Mouse (Mus musculus) frontal cortex, postnatal 36 days (tissue): Measurements from ENCODE around the gene Mrnip.
A peak's percentile ranks its signal among the peaks of the same experiment; 100 is the strongest.

ENCODE experiments used
- DNase-seq, 2 experiments: peaks; one replicate each; pipeline ENCODE4 v3.0.0; 2022; ENCODE audit warnings: low spot score in 2 of 2

The Mrnip gene

DNA sequence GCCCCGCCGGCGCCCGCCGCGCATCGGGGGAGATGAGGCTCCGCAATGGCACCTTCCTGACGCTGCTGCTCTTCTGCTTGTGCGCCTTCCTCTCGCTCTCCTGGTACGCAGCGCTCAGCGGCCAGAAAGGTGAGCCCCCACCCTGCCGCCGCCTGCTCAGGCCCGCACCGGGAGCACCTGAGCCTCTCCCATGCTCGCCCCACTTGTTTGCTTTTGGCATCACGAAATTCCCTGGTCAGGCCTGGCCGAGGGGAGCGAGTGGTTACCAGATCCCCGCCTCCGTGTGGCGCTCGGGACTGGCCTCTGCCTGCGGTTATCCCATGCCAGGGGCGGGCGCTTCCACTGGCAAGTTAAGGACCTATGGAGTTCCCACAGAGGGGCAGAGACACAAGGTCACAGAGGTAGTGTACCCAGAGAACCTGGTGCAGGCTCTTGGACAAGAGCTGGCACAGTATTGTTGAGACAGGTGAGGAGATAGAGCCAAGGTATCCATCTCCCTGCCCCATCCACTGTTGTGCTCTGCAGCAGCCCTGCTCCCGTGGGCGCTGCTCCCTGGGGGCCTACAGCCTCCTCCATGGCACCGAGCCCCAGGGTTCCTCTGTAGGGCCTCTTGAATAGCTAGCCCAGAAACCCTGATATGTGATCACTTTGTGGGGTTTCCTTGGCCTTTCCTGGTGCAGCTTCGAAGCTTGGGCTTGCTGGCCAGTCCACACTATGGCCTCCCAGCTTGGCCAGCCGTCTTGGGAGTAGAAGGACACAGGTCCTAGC is 51.6 kb downstream of the Mrnip start:
- DNase-seq: no peak

DNA sequence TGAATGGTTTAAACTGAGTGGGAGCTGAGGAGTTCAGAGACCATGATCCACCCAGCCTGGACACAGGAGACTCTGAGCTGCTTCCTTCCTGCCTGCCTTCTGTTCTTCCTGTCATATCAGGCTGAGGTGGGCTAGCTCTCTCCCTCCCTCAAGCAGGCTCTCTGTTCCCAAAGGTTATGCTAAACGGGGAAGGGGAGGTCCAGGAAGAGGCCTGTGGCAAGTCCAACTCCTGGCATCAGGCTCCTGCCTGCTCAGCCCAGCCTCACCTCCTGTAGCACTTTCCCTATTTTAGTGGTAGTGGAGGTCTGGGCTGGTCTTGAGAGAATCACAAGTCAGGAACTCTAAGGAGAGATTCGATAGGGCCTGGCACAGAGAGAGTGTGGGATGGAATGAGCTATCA is 52.2 kb downstream of the Mrnip start:
- DNase-seq: no peak

DNA sequence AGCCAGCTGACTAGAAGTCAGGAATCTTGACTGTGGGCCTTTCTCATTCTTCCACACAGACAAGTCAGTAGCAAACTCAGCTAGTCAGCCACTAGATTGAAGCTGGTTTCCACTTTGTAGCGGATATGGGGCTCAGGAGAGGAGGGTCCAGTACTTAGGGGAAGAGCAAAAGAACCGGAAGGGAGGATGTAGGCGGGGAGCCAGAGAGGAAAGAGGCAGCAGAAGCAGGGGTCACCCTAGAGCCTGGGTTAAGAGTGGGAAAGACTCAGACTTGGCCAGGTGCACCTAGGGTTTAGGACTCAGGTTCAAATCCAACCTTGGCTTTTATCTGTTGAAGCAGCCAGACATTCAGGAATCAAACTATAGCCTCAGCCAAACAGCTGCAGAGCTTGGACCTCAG is 53.0 kb downstream of the Mrnip start:
- DNase-seq: no peak

DNA sequence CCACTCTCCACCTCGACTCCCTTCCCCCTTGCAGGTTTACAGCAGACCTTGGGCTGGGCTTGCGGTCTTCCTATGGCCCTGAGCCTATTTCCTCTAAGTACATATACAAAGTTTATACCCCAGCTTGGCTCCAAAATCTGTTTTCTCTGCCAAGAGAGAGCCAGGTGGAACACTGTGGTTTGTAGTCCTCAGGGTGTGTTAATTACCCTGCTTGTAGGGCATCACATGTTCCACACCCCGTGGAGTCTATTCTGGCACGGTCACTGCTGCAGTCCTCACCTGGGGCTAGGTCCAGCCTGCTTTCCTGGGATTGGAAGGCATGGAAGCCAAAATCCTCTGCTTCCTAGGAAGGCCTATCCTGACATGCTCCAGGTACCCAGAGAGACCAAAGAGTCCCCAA is 53.5 kb downstream of the Mrnip start:
- DNase-seq: no peak

DNA sequence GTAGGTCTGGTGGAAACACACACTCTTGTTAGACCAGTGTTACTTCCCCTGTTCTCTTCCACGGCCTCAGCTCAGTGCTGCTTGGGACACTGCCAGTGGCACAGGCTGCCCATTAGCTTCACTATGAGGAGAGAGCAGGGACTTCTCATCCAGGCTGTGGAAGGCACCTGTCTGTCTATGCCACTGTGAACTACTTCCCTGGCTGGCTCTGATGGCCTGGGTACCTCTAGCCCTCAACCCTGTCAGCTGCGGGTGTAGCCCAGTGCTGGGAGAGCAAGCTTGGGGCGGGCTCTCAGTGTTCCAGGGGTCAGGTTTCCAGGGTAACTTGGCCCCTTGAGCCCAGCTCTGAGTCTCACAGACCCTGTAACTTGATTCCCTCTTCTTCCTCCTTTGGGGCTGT is 54.5 kb downstream of the Mrnip start:
- DNase-seq: no peak

DNA sequence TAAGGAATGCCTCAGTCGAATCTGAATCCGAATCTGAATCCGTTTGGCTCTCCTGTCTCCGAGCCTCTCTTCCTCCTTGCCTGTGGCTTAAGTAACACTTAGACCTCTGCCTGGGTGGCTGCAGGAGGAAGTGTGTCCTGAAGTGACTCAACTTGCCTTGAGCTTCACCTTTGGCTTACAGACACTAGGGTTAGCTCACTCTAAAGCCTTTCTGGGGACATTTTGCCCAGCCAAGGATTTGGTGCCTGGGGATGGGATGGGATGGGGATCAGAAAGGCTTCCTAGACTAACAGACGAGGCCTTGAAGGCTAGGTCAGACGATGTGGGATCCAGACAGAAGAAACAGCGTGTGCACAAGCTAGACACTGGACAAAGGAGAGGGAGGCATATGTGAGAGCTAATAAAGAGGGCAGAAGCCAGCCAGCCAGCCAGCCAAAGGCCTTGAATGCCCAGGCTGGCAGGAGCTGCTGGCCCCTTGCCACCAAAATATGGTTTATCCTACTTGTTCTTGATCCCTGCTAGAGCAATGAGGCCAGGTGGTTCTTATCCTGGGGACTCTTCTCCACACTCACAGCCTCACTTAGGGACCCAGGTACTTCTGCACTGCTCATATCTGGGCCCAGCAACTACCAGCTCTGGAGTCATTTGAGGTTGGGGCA is 55.1 kb downstream of the Mrnip start:
- DNase-seq: no peak

DNA sequence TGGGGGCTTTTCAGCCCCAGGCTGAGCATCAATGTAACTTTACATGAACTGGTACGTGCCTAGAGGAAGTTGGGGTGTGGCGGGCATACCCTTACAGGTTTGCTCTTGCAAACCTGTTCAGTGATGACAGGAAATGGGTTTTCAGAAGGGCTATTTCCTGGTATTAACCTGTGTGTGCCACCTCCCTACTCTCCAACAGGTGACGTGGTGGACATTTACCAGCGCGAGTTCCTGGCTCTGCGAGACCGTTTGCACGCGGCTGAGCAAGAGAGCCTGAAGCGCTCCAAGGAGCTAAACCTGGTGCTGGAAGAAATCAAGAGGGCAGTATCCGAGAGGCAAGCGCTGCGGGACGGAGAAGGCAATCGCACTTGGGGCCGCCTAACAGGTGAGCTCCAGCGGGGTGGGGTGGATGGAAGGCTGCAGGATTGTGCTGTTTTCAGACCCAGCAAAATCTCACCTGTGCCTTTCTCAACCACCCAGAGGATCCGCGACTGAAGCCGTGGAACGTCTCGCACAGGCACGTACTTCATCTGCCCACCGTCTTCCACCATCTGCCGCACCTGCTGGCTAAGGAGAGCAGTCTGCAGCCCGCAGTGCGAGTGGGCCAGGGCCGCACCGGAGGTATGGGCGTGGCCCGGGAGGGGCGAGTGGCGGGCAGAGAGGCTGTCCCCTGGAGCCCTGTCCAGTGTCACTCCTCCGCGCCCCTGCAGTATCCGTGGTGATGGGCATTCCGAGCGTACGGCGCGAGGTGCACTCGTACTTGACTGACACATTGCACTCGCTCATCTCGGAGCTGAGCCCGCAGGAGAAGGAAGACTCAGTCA is 56.4 kb downstream of the Mrnip start:
- DNase-seq: no peak

DNA sequence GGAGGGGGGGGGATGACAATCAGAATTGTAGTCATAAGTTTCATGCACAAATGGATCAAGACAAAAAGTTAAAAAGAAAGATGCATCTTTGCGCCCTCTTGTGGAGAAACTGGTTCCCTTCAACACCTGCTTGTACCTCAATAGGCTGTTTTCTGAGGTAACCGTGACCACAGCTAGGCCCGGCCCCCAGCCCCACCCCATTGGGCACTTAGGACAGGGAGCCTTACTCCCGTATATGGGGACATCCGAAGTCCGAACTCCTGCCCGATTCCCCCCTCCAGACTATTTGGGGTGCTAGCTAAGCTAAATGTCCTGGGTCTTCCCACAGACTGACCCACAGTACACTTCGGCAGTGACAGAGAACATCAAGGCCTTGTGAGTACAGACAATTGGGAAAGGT is 57.2 kb downstream of the Mrnip start:
- peak in 1 of 2 experiments; percentile 81 for DNase-seq

DNA sequence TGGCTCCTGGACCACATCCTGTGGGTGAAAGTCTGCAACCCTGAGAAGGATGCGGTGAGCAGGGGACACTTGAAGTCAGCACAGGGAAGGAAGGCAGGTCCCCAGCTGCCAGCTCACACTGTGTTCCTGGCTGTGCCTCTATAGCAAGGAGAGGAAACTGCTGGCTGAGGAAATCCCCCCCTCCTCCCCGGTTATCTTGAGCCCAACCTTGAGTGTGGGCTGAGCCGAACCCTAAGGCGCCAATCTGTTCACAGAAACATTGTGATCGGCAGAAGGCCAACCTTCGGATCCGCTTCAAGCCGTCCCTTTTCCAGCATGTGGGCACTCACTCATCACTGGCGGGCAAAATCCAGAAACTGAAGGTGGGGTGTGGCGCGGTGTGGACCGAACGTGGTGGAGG is 58.8 kb downstream of the Mrnip start:
- no peak for DNase-seq

DNA sequence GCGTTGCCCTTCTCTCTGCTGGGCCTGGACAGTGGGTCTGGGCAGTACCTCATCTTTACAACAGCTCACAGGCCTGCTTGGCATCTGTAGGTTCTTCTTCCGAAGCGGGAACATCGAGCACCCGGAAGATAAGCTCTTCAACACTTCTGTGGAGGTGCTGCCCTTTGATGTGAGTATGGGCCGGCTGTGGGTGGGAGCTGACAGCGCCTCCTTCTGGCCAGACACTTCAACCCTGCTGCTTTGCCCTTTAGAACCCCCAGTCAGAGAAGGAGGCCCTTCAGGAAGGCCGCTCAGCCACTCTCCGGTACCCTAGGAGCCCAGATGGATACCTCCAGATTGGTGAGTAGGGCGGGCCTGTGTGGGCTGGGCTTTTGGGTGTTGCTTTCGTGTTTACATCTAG is 59.7 kb downstream of the Mrnip start:
- DNase-seq: no peak

DNA sequence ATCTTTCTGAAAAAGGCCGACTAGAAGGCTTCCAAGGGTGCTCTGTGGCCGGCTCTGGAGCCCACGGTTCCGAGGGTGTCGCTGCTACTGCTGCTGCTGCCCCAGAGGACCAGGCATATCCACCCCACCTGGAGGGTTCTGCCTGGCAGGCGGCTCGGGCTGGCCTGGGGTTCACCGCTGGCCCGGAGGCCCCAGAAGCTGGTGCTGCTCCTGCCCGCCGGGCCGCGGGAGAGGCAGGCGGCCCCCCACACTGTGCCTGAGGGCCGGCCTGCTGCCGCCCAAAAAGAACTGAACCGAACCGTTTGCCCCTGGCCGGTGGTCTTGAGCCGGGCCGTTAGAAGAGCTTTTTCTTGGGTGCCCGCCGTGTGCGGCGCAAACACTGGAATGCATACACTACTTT is 60.4 kb downstream of the Mrnip start:
- no peak for DNase-seq

DNA sequence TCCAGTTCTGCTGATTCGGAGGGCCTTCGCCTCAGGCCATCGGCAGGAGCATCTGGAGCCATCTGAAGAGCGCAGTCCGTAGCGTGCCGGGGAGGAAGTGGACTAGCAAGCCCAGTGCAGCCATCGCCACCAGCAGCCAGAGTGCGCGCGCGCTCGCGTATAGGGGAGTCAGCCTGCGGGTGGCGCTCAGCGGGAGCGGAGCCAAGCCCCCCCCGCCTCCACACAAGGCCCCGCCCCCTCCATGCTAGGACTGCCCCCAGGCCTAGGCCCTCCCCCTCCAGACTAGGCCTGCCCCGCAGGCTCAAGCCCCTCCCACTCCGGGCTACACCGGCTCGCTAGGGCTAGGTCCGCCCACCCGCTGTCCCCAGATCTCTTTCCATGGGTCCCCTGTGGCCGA is 62.3 kb downstream of the Mrnip start:
- DNase-seq: peak; percentile 63 to 75

DNA sequence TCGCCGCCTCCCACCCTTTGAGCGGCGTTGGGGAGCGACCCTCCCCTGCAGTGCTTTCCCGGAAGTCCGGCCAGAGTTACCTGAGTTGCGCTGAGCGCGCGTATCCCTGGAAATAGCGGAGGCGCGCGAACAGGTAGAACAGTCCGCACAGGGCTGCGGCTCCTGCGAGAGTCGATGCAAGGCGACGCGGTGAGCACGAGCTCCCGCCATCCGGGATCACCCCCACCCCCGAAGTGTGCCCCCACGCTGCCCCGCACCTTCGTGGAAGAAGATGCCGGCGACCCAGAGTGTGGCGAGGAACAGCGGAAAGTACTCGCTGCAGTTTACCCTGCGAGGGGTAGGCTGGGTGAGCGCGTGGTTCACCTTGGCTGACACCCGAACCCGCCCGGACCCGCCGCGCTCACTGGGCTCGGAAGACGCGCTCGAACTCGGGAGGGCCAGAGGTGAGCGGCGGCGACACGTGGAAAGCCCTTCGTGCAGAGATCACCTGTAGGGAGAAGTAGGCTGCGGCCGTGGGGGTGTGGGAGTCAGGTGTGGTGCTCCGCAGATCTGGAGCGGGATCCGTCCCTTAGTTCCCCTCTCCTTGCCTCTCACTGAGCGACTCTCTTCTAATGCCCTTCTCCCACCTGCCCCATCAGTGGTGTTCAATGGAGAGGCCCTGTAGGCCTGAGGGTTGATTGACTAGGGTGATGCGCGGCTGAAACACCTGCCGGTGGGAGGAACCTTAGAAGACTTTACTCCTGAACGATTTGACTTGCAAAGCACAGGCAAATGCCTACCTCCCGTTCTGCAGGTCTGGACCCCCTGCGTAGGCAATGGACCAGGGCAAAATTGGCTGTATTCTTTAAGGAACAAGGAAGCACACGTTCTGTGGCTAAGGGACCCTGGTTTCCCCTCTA is 62.9 kb downstream of the Mrnip start:
- no peak for DNase-seq

DNA sequence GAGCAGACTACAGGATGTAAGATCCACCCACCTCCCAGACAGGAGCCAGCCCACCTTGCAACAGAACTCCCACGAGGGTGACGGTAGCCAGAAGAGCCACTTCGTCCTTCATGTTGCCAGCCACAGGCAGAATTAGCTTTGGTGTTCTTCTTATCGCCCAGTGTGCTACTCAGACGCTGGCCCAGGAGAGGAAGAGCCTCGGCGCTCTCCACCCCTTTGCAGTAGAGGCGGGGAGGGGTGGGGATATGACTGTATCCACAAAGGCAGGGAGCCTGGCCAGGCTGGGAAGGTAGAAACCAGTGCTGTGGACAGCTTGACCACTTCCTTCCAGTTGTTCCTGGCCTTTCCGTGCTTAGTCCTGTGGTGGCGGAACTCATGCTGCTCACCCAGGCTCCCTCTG is 64.1 kb downstream of the Mrnip start, which contains the start of gene Ltc4s:
TSS of gene Ltc4s (minus strand) at position 293 of the 400 bp plus-strand sequence.
- DNase-seq: no peak

DNA sequence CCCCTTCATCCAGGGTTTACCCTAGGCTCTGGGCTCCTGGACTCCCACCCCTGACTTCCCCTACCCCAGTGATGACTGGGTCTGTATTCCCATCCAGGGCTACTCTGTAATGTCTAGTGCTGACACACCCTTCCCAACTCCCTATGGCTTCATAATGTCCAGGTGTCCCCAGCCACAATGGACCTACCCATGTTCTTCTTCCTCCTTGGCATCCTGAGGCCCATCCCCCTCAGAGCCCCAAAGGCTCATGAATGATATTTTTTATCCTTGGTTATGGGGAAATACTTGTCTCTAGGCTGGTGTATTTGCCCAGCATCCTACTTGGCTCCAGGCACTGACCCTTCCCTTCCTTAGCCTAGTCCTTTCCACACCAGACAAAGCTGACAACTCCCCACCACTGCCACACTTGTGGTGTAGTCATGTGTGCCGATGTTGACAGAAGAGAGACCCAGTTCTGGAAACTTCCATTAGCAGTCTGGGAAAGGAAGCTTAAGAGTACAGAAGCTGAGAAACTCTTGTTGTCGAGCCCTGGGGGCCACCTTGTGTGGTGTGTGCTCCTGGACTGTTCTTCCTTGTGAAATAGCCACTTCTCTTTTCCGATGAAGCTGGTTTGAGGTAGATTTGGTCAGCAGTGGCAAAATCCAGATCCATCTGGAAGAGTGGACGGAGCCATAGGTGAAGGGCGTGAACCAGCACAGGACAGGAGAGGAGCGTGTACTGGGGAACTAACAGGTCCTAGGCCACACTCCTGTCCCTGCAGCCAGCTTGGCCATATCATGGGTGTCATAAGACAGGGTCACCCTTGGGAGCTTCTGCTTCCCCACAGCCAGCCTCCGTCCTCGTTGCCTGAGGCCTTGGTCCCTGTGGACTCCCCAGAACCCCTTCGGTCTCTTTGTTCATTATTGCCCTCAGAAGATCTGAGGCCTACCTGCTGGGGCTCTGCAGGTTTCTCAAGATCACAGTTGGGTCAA is 64.9 kb downstream of the Mrnip start:
- no peak for DNase-seq

DNA sequence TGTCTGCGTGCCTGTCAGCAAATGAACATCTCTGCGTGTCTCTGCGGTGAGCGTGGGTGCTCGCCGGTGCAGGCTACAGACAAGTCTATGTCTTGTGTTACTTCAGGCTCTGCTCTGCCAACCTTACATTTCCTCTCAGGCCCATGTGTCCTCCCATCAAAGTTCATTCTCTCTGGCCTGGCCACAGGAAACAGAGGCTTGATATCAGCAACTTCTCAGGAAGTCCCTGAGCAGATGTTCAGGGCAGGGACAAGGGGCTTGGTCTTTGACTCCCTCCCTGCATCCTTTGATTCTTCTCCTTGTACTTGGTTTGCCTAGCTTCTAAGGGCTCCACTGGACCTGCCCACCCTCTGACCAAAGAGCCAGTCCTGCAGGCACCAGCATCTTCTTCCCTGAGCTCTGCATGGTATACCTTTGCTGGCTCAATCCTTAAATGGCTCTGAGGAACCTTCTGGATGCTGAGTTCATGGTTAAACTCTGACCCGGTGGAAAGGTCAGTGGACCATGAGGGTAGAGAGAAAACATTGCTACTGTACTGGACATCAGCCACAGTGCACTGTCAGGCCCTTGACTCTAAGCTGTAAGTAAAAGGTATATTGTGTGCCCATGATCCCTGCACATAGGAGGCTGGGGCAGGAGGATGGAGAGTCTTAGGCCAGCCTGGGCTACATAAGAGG is 66.1 kb downstream of the Mrnip start:
- no peak for DNase-seq

DNA sequence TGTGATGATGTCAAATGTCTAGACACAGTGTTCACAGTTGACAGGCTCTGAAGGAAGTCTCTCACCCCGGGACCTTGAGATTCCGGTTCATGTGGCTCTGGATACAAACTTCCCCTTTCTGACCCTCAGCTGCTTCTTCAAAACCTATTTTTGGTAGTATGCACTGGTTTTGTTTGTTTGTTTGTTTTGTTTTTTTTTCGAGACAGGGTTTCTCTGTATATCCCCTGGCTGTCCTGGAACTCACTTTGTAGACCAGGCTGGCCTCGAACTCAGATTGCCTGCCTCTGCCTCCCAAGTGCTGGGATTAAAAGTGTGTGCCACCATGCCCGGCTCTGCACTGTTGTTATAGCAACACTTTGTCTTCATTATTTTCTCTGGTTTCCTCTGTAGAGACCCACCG is 69.7 kb downstream of the Mrnip start:
- DNase-seq: no peak

DNA sequence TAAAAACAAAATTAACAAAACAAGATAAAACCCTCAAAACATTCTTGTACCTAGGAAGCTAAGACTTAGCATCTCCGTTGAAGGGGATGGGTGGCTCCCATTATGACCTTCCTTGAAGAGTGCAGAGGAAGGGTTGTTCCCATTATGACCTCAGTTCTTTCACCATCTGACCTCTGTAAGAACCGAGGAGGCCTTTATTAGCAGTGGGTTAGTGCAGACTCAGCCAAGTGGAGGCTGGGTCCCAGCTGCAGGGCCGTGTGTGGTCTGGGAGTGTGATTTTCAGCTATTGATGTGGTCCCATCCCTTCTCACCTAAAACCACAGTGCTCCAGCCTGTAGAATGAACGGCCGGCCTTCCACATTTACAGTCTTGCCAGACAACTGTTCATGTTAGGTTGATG is 71.0 kb downstream of the Mrnip start:
- DNase-seq: no peak

DNA sequence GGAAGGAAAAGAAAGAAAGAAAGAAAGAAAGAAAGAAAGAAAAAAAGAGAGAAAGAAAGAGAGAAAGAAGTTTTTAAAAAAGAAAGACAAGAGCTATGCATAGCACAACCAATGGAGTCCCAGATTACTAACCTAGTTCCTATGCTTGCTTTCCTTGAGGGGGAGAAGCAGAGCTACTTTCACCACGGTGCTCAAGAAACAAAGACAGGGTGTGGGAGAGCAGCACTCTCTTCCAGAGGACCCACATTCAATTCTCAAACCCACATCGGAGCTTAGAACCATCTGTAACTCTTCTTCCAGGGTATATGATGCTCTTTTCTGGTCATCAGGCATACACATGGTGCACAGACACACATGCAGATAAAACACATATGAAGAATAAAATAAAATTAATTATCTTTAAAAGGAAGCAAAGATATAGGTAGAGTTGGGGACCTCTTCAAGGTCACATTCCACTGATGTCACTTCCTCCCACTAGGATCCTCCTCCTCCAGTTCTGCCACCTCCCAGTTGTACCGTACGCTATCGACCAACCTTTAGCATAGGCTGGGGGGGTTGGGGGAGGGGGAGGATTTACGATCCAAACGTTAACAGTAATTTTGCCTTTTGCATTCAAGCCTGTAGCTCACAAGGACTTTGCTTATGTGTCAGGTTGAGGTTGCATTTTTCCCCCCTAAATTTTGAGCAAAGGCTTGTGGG is 74.4 kb downstream of the Mrnip start:
- no peak for DNase-seq
